ENCODE assay signal across 8 mouse cellular contexts in genomic region chr3:98042955-98043456, GRCm38 (mm10). TPM values are rescaled to one million over a fixed set of nuclear protein-coding genes. Genes with fewer than 3 reads are reported as not detected.
DNase-seq lines count a peak whose midpoint lies in the region; ATAC-seq and TF ChIP-seq lines count a peak whose summit lies in the region.

No protein-coding gene starts in this region.

- H3K9me3 ChIP-seq in hindbrain, embryonic 16.5 days (ENCODE audit: control insufficient read depth, low read length): no peaks in the 10 kb centered on the region
- no peaks in the 10 kb centered on the region for H3K9me3 ChIP-seq in limb, embryonic 12.5 days

- 9% methylated on average over 9 of the region's 9 CpGs for WGBS in liver, adult 2 months
- 13% methylated on average over 9 of the region's 9 CpGs for WGBS in hindbrain, embryonic 16.5 days
- WGBS in limb, embryonic 12.5 days: 17% methylated on average over 9 of the region's 9 CpGs

- H3K4me1 ChIP-seq in liver, adult 2 months (ENCODE audit: control insufficient read depth, insufficient read depth, low read length): peaks cover 31% of the 10 kb centered on the region
- peaks cover 21% of the 10 kb centered on the region for H3K4me1 ChIP-seq in hindbrain, embryonic 16.5 days (ENCODE audit: control insufficient read depth, insufficient read depth, low read depth, low read length)
- peaks cover 81% of the 10 kb centered on the region for H3K4me1 ChIP-seq in limb, embryonic 12.5 days (replicated peaks)

- H3K27me3 ChIP-seq in liver, adult 2 months (ENCODE audit: control insufficient read depth, insufficient read depth, low read length): no peaks in the 10 kb centered on the region
- H3K27me3 ChIP-seq in hindbrain, embryonic 16.5 days (replicated peaks; ENCODE audit: control insufficient read depth, insufficient read depth, low read length): no peaks in the 10 kb centered on the region
- H3K27me3 ChIP-seq in limb, embryonic 12.5 days: no peaks in the 10 kb centered on the region

- H3K9ac ChIP-seq in liver, adult 2 months (ENCODE audit: low read depth, low read length): no peak overlapping the region
- H3K9ac ChIP-seq in hindbrain, embryonic 16.5 days (ENCODE audit: low read depth, low read length): no peak overlapping the region
- no peak overlapping the region for H3K9ac ChIP-seq in limb, embryonic 12.5 days (replicated peaks)

- peak overlapping the region; percentile 14; the same call in 1 of the 2 replicates for H3K4me2 ChIP-seq in hindbrain, embryonic 16.5 days (ENCODE audit: low read length)
- H3K4me2 ChIP-seq in limb, embryonic 12.5 days: peak overlapping the region; percentile 15; the same call in 1 of the 2 replicates

- peaks cover 51% of the 10 kb centered on the region for H3K79me2 ChIP-seq in liver, adult 2 months (ENCODE audit: control insufficient read depth, insufficient read depth, low read length)

- no peak for TF ChIP-seq POLR2A in liver, adult 2 months (IDR thresholded peaks at IDR 0.05; ENCODE audit: extremely low read depth, insufficient read depth, low read length)

- H3K4me3 ChIP-seq in liver, adult 2 months (ENCODE audit: insufficient read depth, low read depth, low read length): peak overlapping the region; percentile 30; the same call in 1 of the 2 replicates
- H3K4me3 ChIP-seq in hindbrain, embryonic 16.5 days (ENCODE audit: low read length): no peak overlapping the region
- H3K4me3 ChIP-seq in limb, embryonic 12.5 days (replicated peaks): no peak overlapping the region

- 0 out of 2 replicates have a peak, but pooled peaks have one; percentile 12 for TF ChIP-seq CTCF in liver, adult 2 months (IDR thresholded peaks at IDR 0.05; ENCODE audit: low read depth, low read length)

- peak overlapping the region; percentile 97 for H3K27ac ChIP-seq in liver, adult 2 months (replicated peaks; ENCODE audit: insufficient read depth, low read depth, low read length)
- peak overlapping the region; percentile 16; the same call in 1 of the 2 replicates for H3K27ac ChIP-seq in hindbrain, embryonic 16.5 days (ENCODE audit: low read depth, low read length)
- peak overlapping the region; percentile 82 for H3K27ac ChIP-seq in limb, embryonic 12.5 days

- ATAC-seq in hindbrain, embryonic 16.5 days: peak; percentile 84
- ATAC-seq in limb, embryonic 12.5 days (ENCODE audit: insufficient number of reproducible peaks, insufficient read depth, low FRiP score, low TSS enrichment, low read depth): no peak

- peak; percentile 79 for DNase-seq in liver, adult 2 months (ENCODE audit: extremely low read depth, low read depth, low spot score)
- no peak for DNase-seq in liver
- DNase-seq in brain, embryonic 18.5 days (ENCODE audit: low read depth, low spot score): peak; percentile 54
- peak; percentile 48 to 50 for DNase-seq in gastrocnemius, adult 8-10 months (ENCODE audit: low spot score in 2 of 2)
- peak; percentile 65 for DNase-seq in skeletal muscle tissue, adult 2 months (ENCODE audit: low read depth, low spot score)
- DNase-seq in c-Kit-positive CD71-positive TER-119-positive erythroid progenitor cells, embryonic 14.5 days (ENCODE audit: low spot score): no peak

- no peaks in the 10 kb centered on the region for H3K36me3 ChIP-seq in liver, adult 2 months (ENCODE audit: control insufficient read depth, insufficient read depth, low read length)
- no peaks in the 10 kb centered on the region for H3K36me3 ChIP-seq in hindbrain, embryonic 16.5 days (ENCODE audit: control insufficient read depth, insufficient read depth, low read length)
- no peaks in the 10 kb centered on the region for H3K36me3 ChIP-seq in limb, embryonic 12.5 days

RNA-seq across cellular contexts. Expression of gene Notch2, which starts 29.7 kb away (rescaled TPM):
- 16.0 and 27.0 TPM in 2 replicates for total RNA-seq in liver, adult 2 months (2014; rRNA removed)
- polyA plus RNA-seq in liver, adult 2 months (2012; rRNA removed): 12.1 and 12.5 TPM in 2 replicates
- 1 to 10 TPM; 5.6 to 7.9 (median 6.9) TPM for total RNA-seq in gastrocnemius, adult 8-10 months (2022)
- 7.6 and 12.1 TPM in 2 replicates for polyA plus RNA-seq in hindbrain, embryonic 16.5 days (2015; fragmentation: Nextera tagmentation; extraction: Ambion mirVana)
- 35.7 and 41.6 TPM in 2 replicates for polyA plus RNA-seq in limb, embryonic 12.5 days (2016; fragmentation: Nextera tagmentation; extraction: Ambion mirVana)

Comparison
In these comparisons a context has a peak if more than half of its experiments do, and no peak if none do; other contexts are left out.
1. DNase-seq: peak in liver, adult 2 months (single experiment), brain, embryonic 18.5 days (single experiment), gastrocnemius, adult 8-10 months (2 of 2) and skeletal muscle tissue, adult 2 months (single experiment); none in liver (single experiment) and c-Kit-positive CD71-positive TER-119-positive erythroid progenitor cells, embryonic 14.5 days (single experiment).
2. H3K27ac ChIP-seq: peak in every context shown above with its lines; median percentile 97 in liver, adult 2 months; 82 in limb, embryonic 12.5 days; 16 in hindbrain, embryonic 16.5 days.